Mouse (Mus musculus) embryo, embryonic 11 days (tissue): Measurements from ENCODE around the gene Olfr49.
"Not testable (repeated sequence)": the region's sequence is repeated elsewhere in the genome, so short reads cannot be mapped to it uniquely, and the experiment has no call there.

Experiments
- DNase-seq: peaks from one replicate; pipeline ENCODE4 v3.0.0-alpha.2; 2015

The Olfr49 gene

DNA sequence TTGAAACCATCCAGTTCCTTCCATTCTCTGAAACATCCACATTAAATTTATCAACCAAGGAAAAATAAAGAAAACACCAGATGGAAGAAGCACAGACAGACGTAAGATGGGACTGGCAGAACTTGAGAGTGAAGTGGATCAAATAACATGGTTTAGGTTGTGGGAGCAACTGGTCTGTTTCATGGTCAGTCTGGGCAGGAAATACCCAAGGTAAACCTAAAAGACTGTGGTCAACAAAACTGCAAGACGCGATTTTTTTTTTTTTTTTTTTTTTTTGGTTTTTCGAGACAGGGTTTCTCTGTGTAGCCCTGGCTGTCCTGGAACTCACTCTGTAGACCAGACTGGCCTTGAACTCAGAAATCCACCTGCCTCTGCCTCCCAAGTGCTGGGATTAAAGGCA is 54.9 kb downstream of the Olfr49 start:
- not testable (repeated sequence) for DNase-seq

GRCm38 (mm10) chr14:54228933-54229713 is 55.6 kb downstream of the Olfr49 start:
- peak; percentile 54 for DNase-seq

GRCm38 (mm10) chr14:54228501-54228900 is 56.2 kb downstream of the Olfr49 start:
- peak; percentile 38 for DNase-seq
